Mouse (Mus musculus) myocyte (in vitro differentiated cells): ENCODE data around the gene Arl13b.

Source experiments
- MAX ChIP-seq: IDR thresholded peaks from one replicate; pipeline ENCODE4 v1.6.1; 2011; ENCODE audit warnings: low read depth, mild to moderate bottlenecking, control low read depth
- MYOD1 ChIP-seq, 3 experiments: IDR thresholded peaks; one replicate each; pipeline ENCODE4 v1.6.1; 2011; ENCODE audit warnings: control low read depth in 2 of 3, low read depth in 2 of 3, mild to moderate bottlenecking in 2 of 3, moderate library complexity in 1 of 3; ENCODE audit not compliant: insufficient read length in 2 of 3, control insufficient read depth in 1 of 3
- MYOG ChIP-seq, 3 experiments: IDR thresholded peaks; one replicate each; pipeline ENCODE4 v1.6.1; 2011; ENCODE audit warnings: control low read depth in 2 of 3, low read depth in 2 of 3, mild to moderate bottlenecking in 2 of 3; ENCODE audit not compliant: insufficient read length in 2 of 3, control insufficient read depth in 1 of 3, insufficient read depth in 1 of 3
- POLR2A ChIP-seq: IDR thresholded peaks from one replicate; pipeline ENCODE4 v1.6.1; 2011; ENCODE audit warnings: low read depth, mild to moderate bottlenecking, control low read depth, moderate library complexity; ENCODE audit not compliant: insufficient read length
- REST ChIP-seq: IDR thresholded peaks from one replicate; pipeline ENCODE4 v1.6.1; 2011; ENCODE audit warnings: mild to moderate bottlenecking, control low read depth, moderate library complexity; ENCODE audit not compliant: insufficient read depth, insufficient read length
- TCF3 ChIP-seq: IDR thresholded peaks from one replicate; pipeline ENCODE4 v1.6.1; 2011; ENCODE audit warnings: low read depth, control low read depth; ENCODE audit not compliant: insufficient read length

DNA sequence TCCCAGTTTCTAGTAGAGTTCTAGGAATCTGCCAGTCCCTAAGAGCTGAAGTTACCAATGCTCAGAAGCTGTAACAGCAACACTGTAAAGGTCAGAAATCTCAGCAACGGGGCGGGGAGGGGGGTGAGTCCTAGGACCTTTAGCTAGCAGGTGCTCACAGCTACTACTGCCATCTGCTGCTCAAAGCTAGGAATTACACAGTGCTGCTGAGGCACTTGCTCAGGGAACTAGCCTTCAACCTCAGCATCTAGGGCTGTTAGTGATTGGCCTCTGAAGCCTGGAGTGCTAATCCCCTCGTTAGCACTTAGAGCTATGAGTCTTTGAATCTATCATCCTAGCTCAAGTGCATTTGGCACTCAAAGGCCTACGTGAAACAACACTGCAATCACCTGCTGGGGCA lies 14.4 kb downstream of the Arl13b start:
- TF ChIP-seq POLR2A: no peak
- TF ChIP-seq MYOG (IDR thresholded peaks at IDR 0.05; ENCODE audit: control insufficient read depth in 1 of 3, insufficient read depth in 1 of 3, insufficient read length in 2 of 3, low read depth in 2 of 3): no peak
- no peak for TF ChIP-seq MYOD1 (IDR thresholded peaks at IDR 0.05; ENCODE audit: control insufficient read depth in 1 of 3, insufficient read length in 2 of 3, low read depth in 2 of 3)
- TF ChIP-seq REST: no peak
- TF ChIP-seq TCF3: no peak
- no peak for TF ChIP-seq MAX
